Comparison of ENCODE assay signal across 8 mouse cellular contexts in the genomic region with DNA sequence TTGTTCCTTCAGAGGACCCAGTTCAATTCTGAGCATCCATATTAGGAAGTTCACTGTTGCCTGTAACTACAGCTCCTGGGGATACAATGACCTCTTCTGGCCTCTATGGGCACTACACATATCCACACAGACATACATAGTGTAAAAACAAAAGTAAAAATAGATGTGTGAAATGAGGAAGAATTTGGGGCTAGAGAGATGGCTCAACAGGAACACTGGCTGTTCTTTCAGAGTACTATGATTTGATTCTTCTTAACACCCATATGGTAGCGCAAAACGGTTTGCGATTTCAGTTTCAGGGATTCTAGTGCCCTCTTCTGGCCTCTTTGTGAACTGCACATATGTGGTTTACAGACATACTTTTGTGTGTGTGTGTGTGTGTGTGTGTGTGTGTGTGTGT. TPM values are rescaled to one million over a fixed set of nuclear protein-coding genes. Genes with fewer than 3 reads are reported as not detected.
DNase-seq lines count a peak whose midpoint lies in the region; ATAC-seq and TF ChIP-seq lines count a peak whose summit lies in the region.

No protein-coding gene starts in this region.

- no peaks in the 10 kb centered on the region for H3K27me3 ChIP-seq in thymus, adult 2 months (ENCODE audit: control insufficient read depth, insufficient read depth, low read length)

- no peak for TF ChIP-seq POLR2A in thymus, adult 2 months (IDR thresholded peaks at IDR 0.05; ENCODE audit: control insufficient read depth, extremely low read depth, insufficient read depth, low read length, poor library complexity)

- ATAC-seq in neutrophil, adult 5-6 weeks (ENCODE audit: extremely low read depth, insufficient number of reproducible peaks, low FRiP score, poor library complexity, severe bottlenecking), result peak; percentile 77

- H3K4me1 ChIP-seq in thymus, adult 2 months (replicated peaks; ENCODE audit: control insufficient read depth, insufficient read depth, low read length), result no peaks in the 10 kb centered on the region

- no peak overlapping the region for H3K27ac ChIP-seq in thymus, adult 2 months (ENCODE audit: control insufficient read depth, insufficient read depth, low read length)

- H3K4me3 ChIP-seq in thymus, adult 2 months (ENCODE audit: control insufficient read depth, insufficient read depth, low read length), result no peak overlapping the region

- 14% methylated on average over 3 of the region's 3 CpGs for WGBS in thymus, adult 2 months
- WGBS in large intestine, adult 2 months, result 43% methylated on average over 3 of the region's 3 CpGs

- no peak for TF ChIP-seq CTCF in thymus, adult 2 months (IDR thresholded peaks at IDR 0.05; ENCODE audit: borderline replicate concordance, control insufficient read depth, extremely low read depth, insufficient read depth, low read length, poor library complexity)

- H3K36me3 ChIP-seq in thymus, adult 2 months (ENCODE audit: control insufficient read depth, insufficient read depth, low read length), result no peaks in the 10 kb centered on the region

- peak; percentile 7 to 38 for DNase-seq in heart, adult 18-20 months
- no peak for DNase-seq in heart, adult 11 months
- DNase-seq in thymus, adult 2 months, result peak; percentile 28
- no peak for DNase-seq in thymus, adult 18-20 months
- peak; percentile 20 for DNase-seq in embryo, embryonic 11 days
- DNase-seq in large intestine, adult 2 months (ENCODE audit: low read depth, low spot score), result peak; percentile 2
- no peak for DNase-seq in cerebellum, adult 9-10 months

RNA-seq across cellular contexts. Expression of gene 5430427O19Rik, which starts 48.9 kb away (rescaled TPM):
- under 1 TPM; 0.17 to 0.33 TPM for total RNA-seq in heart, adult 18-20 months (2021)
- 0.19 and 0.34 TPM in 2 replicates for polyA plus RNA-seq in thymus, adult 2 months (2012; rRNA removed)
- 0.15 and 0.21 TPM in 2 replicates for polyA plus RNA-seq in large intestine, adult 2 months (2012; rRNA removed)
- total RNA-seq in neutrophil, adult 5-6 weeks (2017), result 44.2 and 53.4 TPM in 2 replicates

Comparison
In these comparisons a context has a peak if more than half of its experiments do, and no peak if none do; other contexts are left out.
1. DNase-seq: peak in heart, adult 18-20 months (2 of 2), thymus, adult 2 months (single experiment), embryo, embryonic 11 days (single experiment) and large intestine, adult 2 months (single experiment); none in heart, adult 11 months (single experiment), thymus, adult 18-20 months (0 of 2) and cerebellum, adult 9-10 months (single experiment).
2. RNA of gene 5430427O19Rik, which starts 48.9 kb away (total RNA-seq): 44.2 to 53.4 TPM in neutrophil, adult 5-6 weeks; 0.17 to 0.33 TPM in heart, adult 18-20 months; every median in the first group is over 10 times any median in the second.